Mouse (Mus musculus): ENCODE measurements around the gene Kazald1.
A peak's percentile ranks its signal among the peaks of the same experiment; 100 is the strongest.

Kazald1 gene

GRCm38 (mm10) chr19:45077742-45078645, 3.0 kb downstream of the Kazald1 start:
- peak; percentile 44 for DNase-seq (ENCODE audit: low spot score)

GRCm38 (mm10) chr19:45078971-45079764, 4.1 kb downstream of the Kazald1 start:
- DNase-seq (ENCODE audit: low spot score): peak; percentile 70

- DNase-seq (ENCODE audit: low spot score): peak; percentile 51
These were observed 4.9 kb downstream of the Kazald1 start for GRCm38 (mm10) chr19:45079769-45080515.

- DNase-seq (ENCODE audit: low spot score): no peak
These were observed 5.7 kb downstream of the Kazald1 start for GRCm38 (mm10) chr19:45080711-45081110.

- peak; percentile 88 for DNase-seq (ENCODE audit: low spot score)
These were observed 6.2 kb downstream of the Kazald1 start for GRCm38 (mm10) chr19:45081279-45081678.

GRCm38 (mm10) chr19:45081841-45082550, 7.0 kb downstream of the Kazald1 start:
- DNase-seq (ENCODE audit: low spot score): peak; percentile 70

GRCm38 (mm10) chr19:45097868-45098267, 22.8 kb downstream of the Kazald1 start:
- peak; percentile 85 for DNase-seq (ENCODE audit: low spot score)

- no peak for DNase-seq (ENCODE audit: low spot score)
These were observed 25.6 kb downstream of the Kazald1 start for GRCm38 (mm10) chr19:45100486-45101270.

GRCm38 (mm10) chr19:45105591-45105990, 30.6 kb downstream of the Kazald1 start:
- DNase-seq (ENCODE audit: low spot score): no peak

- DNase-seq (ENCODE audit: low spot score): no peak
These were observed 31.6 kb downstream of the Kazald1 start for GRCm38 (mm10) chr19:45106689-45107088.

GRCm38 (mm10) chr19:45110681-45111080, 35.6 kb downstream of the Kazald1 start:
- DNase-seq (ENCODE audit: low spot score): no peak

GRCm38 (mm10) chr19:45112444-45112843, 37.4 kb downstream of the Kazald1 start:
- no peak for DNase-seq (ENCODE audit: low spot score)

GRCm38 (mm10) chr19:45113791-45114460, 38.9 kb downstream of the Kazald1 start:
- DNase-seq (ENCODE audit: low spot score): peak; percentile 86

GRCm38 (mm10) chr19:45114772-45115171, 39.7 kb downstream of the Kazald1 start:
- no peak for DNase-seq (ENCODE audit: low spot score)

- peak; percentile 76 for DNase-seq (ENCODE audit: low spot score)
These were observed 41.8 kb downstream of the Kazald1 start for GRCm38 (mm10) chr19:45116798-45117197.

All from embryo, embryonic 10 days (tissue).